Mouse (Mus musculus) fibroblast of lung, adult 2 months (primary cell): Measurements from ENCODE around the gene Cdk2.

Experiments
- DNase-seq: peaks from one replicate; pipeline ENCODE4 v3.0.0-alpha.2; 2011; ENCODE audit warnings: low read depth

Gene Cdk2

DNA sequence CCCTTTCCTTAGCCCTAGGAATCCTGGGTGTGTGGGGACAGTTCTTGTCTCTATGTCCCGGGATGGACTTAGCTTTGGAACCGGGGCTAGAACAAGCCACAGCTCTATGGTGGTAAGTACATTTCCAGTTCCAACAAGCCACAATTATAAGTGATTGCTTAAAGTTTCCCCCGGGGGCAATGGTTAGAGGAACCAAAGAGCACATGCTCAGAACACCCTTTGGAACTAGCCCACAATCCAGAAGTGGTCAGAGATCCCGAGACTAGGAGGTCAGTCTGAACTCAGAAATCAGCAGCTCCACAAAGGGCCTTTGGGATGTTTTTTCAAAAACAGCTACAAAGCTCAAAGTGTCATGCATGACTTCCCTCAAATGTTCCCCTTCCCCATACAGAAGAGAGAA is 51.0 kb downstream of the Cdk2 start:
- no peak for DNase-seq
